Mouse (Mus musculus) MEL (cell line): Measurements from ENCODE around the gene Ccdc57. TPM values are rescaled to one million over a fixed set of nuclear protein-coding genes. Genes with fewer than 3 reads are reported as not detected.
A peak's percentile ranks its signal among the peaks of the same experiment; 100 is the strongest.

Source experiments
- DNase-seq: peaks from one replicate; pipeline ENCODE4 v3.0.0; 2011; ENCODE audit warnings: low read depth, low spot score
- H3K27ac ChIP-seq: 2 replicates; pipeline ENCODE4 v1.5.1; 2012; ENCODE audit warnings: low read depth, mild to moderate bottlenecking, control low read depth, low read length, moderate library complexity; ENCODE audit not compliant: control insufficient read depth
- H3K27me3 ChIP-seq, 2 experiments: fragments of 150-350 bp in 1 of 2; sonication (generic) in 1 of 2; 2 replicates each; pipeline ENCODE4 v1.6.1; 2012; ENCODE audit warnings: low read length in 2 of 2, mild to moderate bottlenecking in 2 of 2, improper control_type of control experiment in 1 of 2, moderate library complexity in 1 of 2; ENCODE audit not compliant: insufficient read depth in 2 of 2, control insufficient read depth in 1 of 2
- H3K36me3 ChIP-seq, 2 experiments: 2 replicates each; pipeline ENCODE4 v1.6.1; 2012 to 2014; ENCODE audit warnings: low read length in 2 of 2, improper control_type of control experiment in 1 of 2, inconsistent platforms in 1 of 2, mild to moderate bottlenecking in 1 of 2; ENCODE audit not compliant: insufficient read depth in 2 of 2, control insufficient read depth in 1 of 2
- H3K4me1 ChIP-seq, 2 experiments: fragments of 150-350 bp in 1 of 2; sonication (generic) in 1 of 2; 2 replicates each; pipeline ENCODE4 v1.6.1; 2012; ENCODE audit warnings: low read length in 2 of 2, improper control_type of control experiment in 1 of 2, mild to moderate bottlenecking in 1 of 2; ENCODE audit not compliant: insufficient read depth in 2 of 2, control insufficient read depth in 1 of 2
- H3K4me3 ChIP-seq, 2 experiments: fragments of 150-350 bp in 1 of 2; sonication (generic) in 1 of 2; 2 replicates each; pipeline ENCODE4 v1.5.1; 2012; ENCODE audit warnings: low read depth in 2 of 2, low read length in 2 of 2, mild to moderate bottlenecking in 2 of 2, moderate library complexity in 2 of 2, control low read depth in 1 of 2, improper control_type of control experiment in 1 of 2; ENCODE audit not compliant: control insufficient read depth in 1 of 2, insufficient read depth in 1 of 2
- H3K79me2 ChIP-seq: 2 replicates; pipeline ENCODE4 v1.6.1; 2012; ENCODE audit warnings: mild to moderate bottlenecking, low read length, moderate library complexity; ENCODE audit not compliant: control insufficient read depth, poor library complexity, insufficient read depth
- H3K9ac ChIP-seq: 2 replicates; pipeline ENCODE4 v1.6.1; 2012; ENCODE audit warnings: low read depth, mild to moderate bottlenecking, control low read depth, low read length, moderate library complexity; ENCODE audit not compliant: control insufficient read depth, poor library complexity, severe bottlenecking
- H3K9me3 ChIP-seq: fragments of 150-350 bp; sonication (generic); replicated peaks from 2 replicates; pipeline ENCODE4 v1.6.1; 2012; ENCODE audit warnings: mild to moderate bottlenecking, low read length, improper control_type of control experiment, moderate library complexity; ENCODE audit not compliant: insufficient read depth
- BHLHE40 ChIP-seq: IDR thresholded peaks from 2 replicates; pipeline ENCODE4 v1.6.1; 2012; ENCODE audit warnings: low read depth, mild to moderate bottlenecking, inconsistent platforms, low read length, improper control_type of control experiment, borderline replicate concordance
- CHD1 ChIP-seq: IDR thresholded peaks from 2 replicates; pipeline ENCODE4 v1.6.1; 2012; ENCODE audit warnings: low read depth, mild to moderate bottlenecking, inconsistent platforms, low read length, improper control_type of control experiment
- CHD2 ChIP-seq: IDR thresholded peaks from 2 replicates; pipeline ENCODE4 v1.6.1; 2011; ENCODE audit warnings: low read length, improper control_type of control experiment
- CTCF ChIP-seq, 3 experiments: IDR thresholded peaks in 2 of 3; conservative IDR thresholded peaks in 1 of 3; 2 replicates each; pipeline ENCODE4 v1.5.1; 2011 to 2012; ENCODE audit warnings: low read length in 3 of 3, low read depth in 2 of 3, mild to moderate bottlenecking in 2 of 3, improper control_type of control experiment in 1 of 3, inconsistent platforms in 1 of 3, mixed read lengths in 1 of 3, moderate library complexity in 1 of 3; ENCODE audit not compliant: control insufficient read depth in 1 of 3, insufficient read depth in 1 of 3, poor library complexity in 1 of 3, severe bottlenecking in 1 of 3
- E2F4 ChIP-seq: IDR thresholded peaks from 2 replicates; pipeline ENCODE4 v1.6.1; 2011; ENCODE audit warnings: low read depth, low read length, improper control_type of control experiment, borderline replicate concordance
- ELF1 ChIP-seq: IDR thresholded peaks from 2 replicates; pipeline ENCODE4 v1.6.1; 2014; ENCODE audit warnings: low read depth, mild to moderate bottlenecking, inconsistent platforms, low read length, improper control_type of control experiment, moderate library complexity
- EP300 ChIP-seq, 2 experiments: IDR thresholded peaks; 2 replicates each; pipeline ENCODE4 v1.6.1; 2011; ENCODE audit warnings: improper control_type of control experiment in 2 of 2, low read length in 2 of 2, low read depth in 1 of 2, mild to moderate bottlenecking in 1 of 2
- ETS1 ChIP-seq: IDR thresholded peaks from 2 replicates; pipeline ENCODE4 v1.6.1; 2012; ENCODE audit warnings: low read depth, mild to moderate bottlenecking, inconsistent platforms, low read length, improper control_type of control experiment, moderate library complexity
- GABPA ChIP-seq: IDR thresholded peaks from 2 replicates; pipeline ENCODE4 v1.6.1; 2012; ENCODE audit warnings: low read depth, mild to moderate bottlenecking, inconsistent platforms, low read length, improper control_type of control experiment, moderate library complexity
- GATA1 ChIP-seq: IDR thresholded peaks from 2 replicates; pipeline ENCODE4 v1.6.1; 2011; ENCODE audit warnings: low read depth, low read length, improper control_type of control experiment
- HCFC1 ChIP-seq: IDR thresholded peaks from 2 replicates; pipeline ENCODE4 v1.6.1; 2012; ENCODE audit warnings: low read depth, mild to moderate bottlenecking, inconsistent platforms, low read length, improper control_type of control experiment, moderate library complexity
- JUND ChIP-seq: IDR thresholded peaks from 2 replicates; pipeline ENCODE4 v1.6.1; 2011; ENCODE audit warnings: low read depth, mild to moderate bottlenecking, improper control_type of control experiment, low read length
- KAT2A ChIP-seq: conservative IDR thresholded peaks from 2 replicates; pipeline ENCODE4 v1.6.1; 2012; ENCODE audit warnings: low read depth, low read length, improper control_type of control experiment, inconsistent platforms
- MAFK ChIP-seq: IDR thresholded peaks from 2 replicates; pipeline ENCODE4 v1.6.1; 2011; ENCODE audit warnings: low read depth, mild to moderate bottlenecking, low read length, improper control_type of control experiment, borderline replicate concordance
- MAX ChIP-seq: IDR thresholded peaks from 2 replicates; pipeline ENCODE4 v1.6.1; 2011; ENCODE audit warnings: low read length, improper control_type of control experiment
- MEF2A ChIP-seq: IDR thresholded peaks from 2 replicates; pipeline ENCODE4 v1.6.1; 2014; ENCODE audit warnings: low read depth, mild to moderate bottlenecking, inconsistent platforms, low read length, improper control_type of control experiment; ENCODE audit not compliant: poor library complexity, insufficient replicate concordance, severe bottlenecking; ENCODE audit errors: extremely low read depth
- MXI1 ChIP-seq: IDR thresholded peaks from 2 replicates; pipeline ENCODE4 v1.6.1; 2011; ENCODE audit warnings: mild to moderate bottlenecking, low read depth, low read length, improper control_type of control experiment
- MYB ChIP-seq: IDR thresholded peaks from 2 replicates; pipeline ENCODE4 v1.6.1; 2011; ENCODE audit warnings: mild to moderate bottlenecking, low read depth, low read length, improper control_type of control experiment
- NELFE ChIP-seq: IDR thresholded peaks from 2 replicates; pipeline ENCODE4 v1.6.1; 2011; ENCODE audit warnings: low read depth, low read length, improper control_type of control experiment
- POLR2A ChIP-seq, 2 experiments: IDR thresholded peaks; 2 replicates each; pipeline ENCODE4 v1.6.1; 2011 to 2012; ENCODE audit warnings: low read length in 2 of 2, mild to moderate bottlenecking in 2 of 2, control low read depth in 1 of 2, improper control_type of control experiment in 1 of 2, low read depth in 1 of 2, moderate library complexity in 1 of 2; ENCODE audit not compliant: control insufficient read depth in 1 of 2, insufficient read depth in 1 of 2, poor library complexity in 1 of 2
- POLR2AphosphoS2 ChIP-seq: IDR thresholded peaks from 2 replicates; pipeline ENCODE4 v1.6.1; 2011; ENCODE audit warnings: low read length, improper control_type of control experiment
- POLR2AphosphoS5 ChIP-seq: IDR thresholded peaks from 2 replicates; pipeline ENCODE4 v1.6.1; 2012; ENCODE audit warnings: low read depth, borderline replicate concordance, mild to moderate bottlenecking, inconsistent platforms, low read length, moderate library complexity, mixed read lengths
- RAD21 ChIP-seq: IDR thresholded peaks from 2 replicates; pipeline ENCODE4 v1.6.1; 2011; ENCODE audit warnings: mild to moderate bottlenecking, low read depth, low read length, improper control_type of control experiment
- RCOR1 ChIP-seq: IDR thresholded peaks from 2 replicates; pipeline ENCODE4 v1.6.1; 2012; ENCODE audit warnings: low read depth, mild to moderate bottlenecking, inconsistent platforms, low read length, improper control_type of control experiment
- SIN3A ChIP-seq: IDR thresholded peaks from 2 replicates; pipeline ENCODE4 v1.6.1; 2012; ENCODE audit warnings: low read length, improper control_type of control experiment, inconsistent platforms
- SMC3 ChIP-seq: IDR thresholded peaks from 2 replicates; pipeline ENCODE4 v1.6.1; 2011; ENCODE audit warnings: low read depth, low read length, improper control_type of control experiment
- TBP ChIP-seq: IDR thresholded peaks from 2 replicates; pipeline ENCODE4 v1.8.0; 2011; ENCODE audit warnings: low read depth, low read length, improper control_type of control experiment
- TCF12 ChIP-seq: IDR thresholded peaks from 2 replicates; pipeline ENCODE4 v1.6.1; 2014; ENCODE audit warnings: low read depth, mild to moderate bottlenecking, inconsistent platforms, low read length, improper control_type of control experiment, moderate library complexity
- UBTF ChIP-seq: IDR thresholded peaks from 2 replicates; pipeline ENCODE4 v1.6.1; 2012; ENCODE audit warnings: low read depth, mild to moderate bottlenecking, inconsistent platforms, low read length, improper control_type of control experiment, moderate library complexity, borderline replicate concordance; ENCODE audit not compliant: insufficient read depth
- USF1 ChIP-seq: IDR thresholded peaks from 2 replicates; pipeline ENCODE4 v1.6.1; 2014; ENCODE audit warnings: low read depth, mild to moderate bottlenecking, inconsistent platforms, low read length, improper control_type of control experiment, moderate library complexity
- USF2 ChIP-seq, 2 experiments: IDR thresholded peaks; 2 replicates each; pipeline ENCODE4 v1.6.1; 2011 to 2012; ENCODE audit warnings: improper control_type of control experiment in 2 of 2, low read length in 2 of 2, borderline replicate concordance in 1 of 2, inconsistent platforms in 1 of 2, low read depth in 1 of 2, mild to moderate bottlenecking in 1 of 2; ENCODE audit not compliant: insufficient read depth in 1 of 2
- ZC3H11A ChIP-seq: IDR thresholded peaks from 2 replicates; pipeline ENCODE4 v1.6.1; 2012; ENCODE audit warnings: low read depth, mild to moderate bottlenecking, inconsistent platforms, low read length, improper control_type of control experiment
- ZKSCAN1 ChIP-seq: IDR thresholded peaks from 2 replicates; pipeline ENCODE4 v1.6.1; 2012; ENCODE audit warnings: low read depth, mild to moderate bottlenecking, inconsistent platforms, low read length, improper control_type of control experiment, moderate library complexity
- ZMIZ1 ChIP-seq: IDR thresholded peaks from 2 replicates; pipeline ENCODE4 v1.6.1; 2012; ENCODE audit warnings: low read depth, mild to moderate bottlenecking, inconsistent platforms, low read length, improper control_type of control experiment, moderate library complexity
- polyA plus RNA-seq, 2 experiments: library from polyadenylated mRNA; stranded (reverse) in 1 of 2; unstranded in 1 of 2; fragments of >175 nt in 1 of 2; fragments of >200 nt in 1 of 2; gene quantifications; 2 replicates each; pipeline versions ENCODE4 v1.2.1 to v1.2.4; 2012; ENCODE audit warnings: low replicate concordance in 2 of 2, low read depth in 1 of 2; ENCODE audit not compliant: insufficient read length in 2 of 2, insufficient read depth in 1 of 2, missing spikeins in 1 of 2
- total RNA-seq: library from RNA; depleted of rRNA; stranded (reverse); fragments of 300-350 nt; gene quantifications from 2 replicates; pipeline ENCODE4 v1.2.3, GENCODE M21; 2012; rRNA removed

The Ccdc57 gene
- 4.4 and 5.3 TPM in 2 replicates for total RNA-seq
- 1 to 10 TPM in 1 of 2 experiments, not detected in 1; 7.4 TPM for polyA plus RNA-seq

GRCm38 (mm10) chr11:120932564-120933398 is at the start of gene Ccdc57:
Gene Ccdc57 (minus strand): TSS chr11:120932872.
- Histone ChIP-seq H3K27me3 (no peaks in the 10 kb centered on the region), H3K4me1 (peaks cover 15 to 18% of the 10 kb centered on the region in 2 experiments)
- TF ChIP-seq TCF12 = peak; percentile 83
- TF ChIP-seq EP300 (IDR thresholded peaks at IDR 0.05; ENCODE audit: low read depth in 1 of 2, low read length in 2 of 2) = 0 out of 4 replicates have a peak, but pooled peaks of 1 of the 2 experiments have one; percentile 32
- TF ChIP-seq UBTF = no peak
- no peak for TF ChIP-seq SMC3
- TF ChIP-seq ZC3H11A = no peak
- peak; percentile 75 for TF ChIP-seq NELFE
- TF ChIP-seq MAX = peak; percentile 91
- no peak for TF ChIP-seq MYB
- no peak for TF ChIP-seq USF1
- no peak; the same call in 1 of the 2 replicates for TF ChIP-seq KAT2A
- no peak for TF ChIP-seq ZMIZ1
- no peak for TF ChIP-seq RCOR1
- 0 out of 2 replicates have a peak, but pooled peaks have one; percentile 6 for TF ChIP-seq JUND
- TF ChIP-seq SIN3A = peak; percentile 100
- TF ChIP-seq MXI1 = peak; percentile 99
- no peak for TF ChIP-seq MEF2A
- no peak for TF ChIP-seq CHD1
- TF ChIP-seq CTCF (IDR thresholded peaks at IDR 0.05 in 2 of 3, conservative IDR thresholded peaks at IDR 0.05 in 1 of 3; ENCODE audit: control insufficient read depth in 1 of 3, insufficient read depth in 1 of 3, low read depth in 2 of 3, low read length in 3 of 3, poor library complexity in 1 of 3, severe bottlenecking in 1 of 3) = peak in 1 of 3 experiments; percentile 9; a peak in 1 of 6 replicates
- TF ChIP-seq CHD2 = no peak; the same call in 1 of the 2 replicates
- peak; percentile 67 to 81 for TF ChIP-seq POLR2A (IDR thresholded peaks at IDR 0.05; ENCODE audit: control insufficient read depth in 1 of 2, insufficient read depth in 1 of 2, low read depth in 1 of 2, low read length in 2 of 2, poor library complexity in 1 of 2)
- TF ChIP-seq ELF1 = peak; percentile 82; the same call in 1 of the 2 replicates
- no peak for TF ChIP-seq RAD21
- no peak for TF ChIP-seq POLR2AphosphoS5
- TF ChIP-seq POLR2AphosphoS2 = no peak
- TF ChIP-seq ETS1 = no peak
- peak; percentile 90 for TF ChIP-seq TBP
- TF ChIP-seq ZKSCAN1 = no peak
- TF ChIP-seq E2F4 = peak; percentile 91; the same call in 1 of the 2 replicates
- peak; percentile 97 for TF ChIP-seq HCFC1
- no peak for TF ChIP-seq GABPA
- no peak for TF ChIP-seq USF2 (IDR thresholded peaks at IDR 0.05; ENCODE audit: borderline replicate concordance in 1 of 2, insufficient read depth in 1 of 2, low read depth in 1 of 2, low read length in 2 of 2)
- no peak for TF ChIP-seq GATA1
- no peak for TF ChIP-seq MAFK
- TF ChIP-seq BHLHE40 = no peak

More at GRCm38 (mm10) chr11:120932564-120933398, at the start of gene Ccdc57:
- Histone ChIP-seq H3K4me3 (peak within 1 kb of the TSS; percentile 73 to 82), H3K9ac (peak within 1 kb of the TSS; percentile 80), H3K27ac (peak within 1 kb of the TSS; percentile 44), H3K79me2 (peaks cover 9% of the 10 kb centered on the region), H3K9me3 (no peaks in the 10 kb centered on the region), H3K36me3 (peaks cover 0 to 21% of the 10 kb centered on the region in 2 experiments; a peak in 2 of 4 replicates)
- peak; percentile 98 for DNase-seq
